Mouse (Mus musculus) liver, adult 2 months (tissue): Measurements from ENCODE around the gene Pdzph1.

Source experiments
- CTCF ChIP-seq: fragments of 200-500 bp; IDR thresholded peaks from 2 replicates; pipeline ENCODE4 v1.5.1; 2011; ENCODE audit warnings: low read depth, low read length, control low read depth
- POLR2A ChIP-seq: fragments of 200-500 bp; IDR thresholded peaks from 2 replicates; pipeline ENCODE4 v1.6.1; 2011; ENCODE audit warnings: low read length, control low read depth; ENCODE audit not compliant: insufficient read depth; ENCODE audit errors: extremely low read depth

- TF ChIP-seq CTCF (no peak), POLR2A (no peak)
These were observed 58.7 kb downstream of the Pdzph1 start for GRCm38 (mm10) chr17:58932279-58932982.
